Mouse (Mus musculus) T-helper 1 cell (primary cell): Measurements from ENCODE around the gene Fam207a.

Experiments
- in situ Hi-C: fragments of 300-600 bp; cut with MboI, MseI; formaldehyde crosslinking; loops from one replicate; pipeline ENCODE4 v1.15.1; 2025; ENCODE audit warnings: high pct_unique_total_duplicates

The Fam207a gene

GRCm38 (mm10) chr10:77531026-77532019 is 15.7 kb upstream of the Fam207a start:
- in situ Hi-C loops, result no loop called here

GRCm38 (mm10) chr10:77530140-77530539 is 14.6 kb upstream of the Fam207a start, which contains the start of gene Itgb2:
Itgb2 (plus strand) TSS chr10:77530252.
- in situ Hi-C loops, result no loop called here

GRCm38 (mm10) chr10:77528634-77529033 is 13.0 kb upstream of the Fam207a start:
- in situ Hi-C loops, result no loop called here

- in situ Hi-C loops, result no loop called here
These were observed 10.9 kb upstream of the Fam207a start for GRCm38 (mm10) chr10:77526488-77526887.

GRCm38 (mm10) chr10:77523321-77523720 is 7.7 kb upstream of the Fam207a start:
- in situ Hi-C loops, result no loop called here

- in situ Hi-C loops, result no loop called here
These were observed 7.2 kb upstream of the Fam207a start for GRCm38 (mm10) chr10:77522746-77523145.

GRCm38 (mm10) chr10:77522021-77522731 is 6.6 kb upstream of the Fam207a start:
- in situ Hi-C loops, result no loop called here

GRCm38 (mm10) chr10:77520497-77520896 is 4.9 kb upstream of the Fam207a start:
- in situ Hi-C loops, result no loop called here

- in situ Hi-C loops, result loop anchor here (5.0 to 10.0 kb wide), 2 partner anchors 46 to 103 kb away; partner anchors contain the start of gene Ube2g2
These were observed 3.6 kb upstream of the Fam207a start for GRCm38 (mm10) chr10:77519191-77519590.

GRCm38 (mm10) chr10:77517801-77518200 is 2.2 kb upstream of the Fam207a start:
- in situ Hi-C loops, result loop anchor here (5.0 to 10.0 kb wide), 2 partner anchors 47 to 104 kb away; partner anchors contain the start of gene Ube2g2

- in situ Hi-C loops, result loop anchor here (5.0 to 10.0 kb wide), 2 partner anchors 48 to 105 kb away; partner anchors contain the start of gene Ube2g2
These were observed 1.6 kb upstream of the Fam207a start for GRCm38 (mm10) chr10:77517066-77517620.

GRCm38 (mm10) chr10:77516379-77516951 is 880 bp upstream of the Fam207a start:
- in situ Hi-C loops, result loop anchor here (5.0 to 10.0 kb wide), 2 partner anchors 48 to 106 kb away; partner anchors contain the start of gene Ube2g2

- in situ Hi-C loops, result loop anchor here (5.0 to 10.0 kb wide), 2 partner anchors 54 to 228 kb away; no protein-coding TSS in a partner anchor
These were observed 5.2 kb downstream of the Fam207a start for GRCm38 (mm10) chr10:77510225-77510982.

- in situ Hi-C loops, result loop anchor here (5.0 to 10.0 kb wide), 2 partner anchors 55 to 227 kb away; no protein-coding TSS in a partner anchor
These were observed 6.0 kb downstream of the Fam207a start for GRCm38 (mm10) chr10:77509403-77510187.

GRCm38 (mm10) chr10:77508744-77509143 is 6.8 kb downstream of the Fam207a start:
- in situ Hi-C loops, result no loop called here

GRCm38 (mm10) chr10:77507779-77508178 is 7.8 kb downstream of the Fam207a start:
- in situ Hi-C loops, result no loop called here

- in situ Hi-C loops, result no loop called here
These were observed 8.5 kb downstream of the Fam207a start for GRCm38 (mm10) chr10:77506961-77507577.

GRCm38 (mm10) chr10:77506526-77506925 is 9.1 kb downstream of the Fam207a start:
- in situ Hi-C loops, result no loop called here

- in situ Hi-C loops, result no loop called here
These were observed 11.4 kb downstream of the Fam207a start for GRCm38 (mm10) chr10:77504143-77504542.
